Mouse (Mus musculus): Measurements from ENCODE around the gene Ctnna3. TPM values are rescaled to one million over a fixed set of nuclear protein-coding genes. Genes with fewer than 3 reads are reported as not detected.

Gene Ctnna3
- total RNA-seq, 1 experiment from 2014 or later = not detected

GRCm38 (mm10) chr10:63599417-63599816, 169.5 kb downstream of the Ctnna3 start:
- ATAC-seq (replicated peaks in 1 of 2; ENCODE audit: insufficient read depth in 1 of 2, low FRiP score in 2 of 2, low TSS enrichment in 1 of 2, low read depth in 1 of 2, poor library complexity in 2 of 2, severe bottlenecking in 2 of 2) = no peak

- ATAC-seq (replicated peaks in 1 of 2; ENCODE audit: insufficient read depth in 1 of 2, low FRiP score in 2 of 2, low TSS enrichment in 1 of 2, low read depth in 1 of 2, poor library complexity in 2 of 2, severe bottlenecking in 2 of 2) = no peak
Measured at GRCm38 (mm10) chr10:63601206-63601605, 171.3 kb downstream of the Ctnna3 start.

GRCm38 (mm10) chr10:63628546-63628945, 198.6 kb downstream of the Ctnna3 start:
- no peak for ATAC-seq (replicated peaks in 1 of 2; ENCODE audit: insufficient read depth in 1 of 2, low FRiP score in 2 of 2, low TSS enrichment in 1 of 2, low read depth in 1 of 2, poor library complexity in 2 of 2, severe bottlenecking in 2 of 2)

GRCm38 (mm10) chr10:63633915-63634314, 204.0 kb downstream of the Ctnna3 start:
- peak; percentile 54 to 88; a peak in 3 of 4 replicates for ATAC-seq (replicated peaks in 1 of 2; ENCODE audit: insufficient read depth in 1 of 2, low FRiP score in 2 of 2, low TSS enrichment in 1 of 2, low read depth in 1 of 2, poor library complexity in 2 of 2, severe bottlenecking in 2 of 2)

GRCm38 (mm10) chr10:63637987-63638386, 208.1 kb downstream of the Ctnna3 start:
- ATAC-seq (replicated peaks in 1 of 2; ENCODE audit: insufficient read depth in 1 of 2, low FRiP score in 2 of 2, low TSS enrichment in 1 of 2, low read depth in 1 of 2, poor library complexity in 2 of 2, severe bottlenecking in 2 of 2) = peak; percentile 38 to 78; a peak in 3 of 4 replicates

- no peak for ATAC-seq (replicated peaks in 1 of 2; ENCODE audit: insufficient read depth in 1 of 2, low FRiP score in 2 of 2, low TSS enrichment in 1 of 2, low read depth in 1 of 2, poor library complexity in 2 of 2, severe bottlenecking in 2 of 2)
Measured at GRCm38 (mm10) chr10:63647300-63647699, 217.4 kb downstream of the Ctnna3 start.

- peak in 1 of 2 experiments; percentile 56; a peak in 1 of 4 replicates for ATAC-seq (replicated peaks in 1 of 2; ENCODE audit: insufficient read depth in 1 of 2, low FRiP score in 2 of 2, low TSS enrichment in 1 of 2, low read depth in 1 of 2, poor library complexity in 2 of 2, severe bottlenecking in 2 of 2)
Measured at GRCm38 (mm10) chr10:63650307-63650706, 220.4 kb downstream of the Ctnna3 start.

- no peak for ATAC-seq (replicated peaks in 1 of 2; ENCODE audit: insufficient read depth in 1 of 2, low FRiP score in 2 of 2, low TSS enrichment in 1 of 2, low read depth in 1 of 2, poor library complexity in 2 of 2, severe bottlenecking in 2 of 2)
Measured at GRCm38 (mm10) chr10:63652887-63653286, 223.0 kb downstream of the Ctnna3 start.

- no peak for ATAC-seq (replicated peaks in 1 of 2; ENCODE audit: insufficient read depth in 1 of 2, low FRiP score in 2 of 2, low TSS enrichment in 1 of 2, low read depth in 1 of 2, poor library complexity in 2 of 2, severe bottlenecking in 2 of 2)
Measured at GRCm38 (mm10) chr10:63653571-63653970, 223.7 kb downstream of the Ctnna3 start.

GRCm38 (mm10) chr10:63654560-63654959, 224.7 kb downstream of the Ctnna3 start:
- ATAC-seq (replicated peaks in 1 of 2; ENCODE audit: insufficient read depth in 1 of 2, low FRiP score in 2 of 2, low TSS enrichment in 1 of 2, low read depth in 1 of 2, poor library complexity in 2 of 2, severe bottlenecking in 2 of 2) = peak; percentile 29 to 69; a peak in 3 of 4 replicates

GRCm38 (mm10) chr10:63676343-63676742, 246.4 kb downstream of the Ctnna3 start:
- no peak for ATAC-seq (replicated peaks in 1 of 2; ENCODE audit: insufficient read depth in 1 of 2, low FRiP score in 2 of 2, low TSS enrichment in 1 of 2, low read depth in 1 of 2, poor library complexity in 2 of 2, severe bottlenecking in 2 of 2)

GRCm38 (mm10) chr10:63689233-63689632, 259.3 kb downstream of the Ctnna3 start:
- ATAC-seq (replicated peaks in 1 of 2; ENCODE audit: insufficient read depth in 1 of 2, low FRiP score in 2 of 2, low TSS enrichment in 1 of 2, low read depth in 1 of 2, poor library complexity in 2 of 2, severe bottlenecking in 2 of 2) = no peak

- ATAC-seq (replicated peaks in 1 of 2; ENCODE audit: insufficient read depth in 1 of 2, low FRiP score in 2 of 2, low TSS enrichment in 1 of 2, low read depth in 1 of 2, poor library complexity in 2 of 2, severe bottlenecking in 2 of 2) = no peak
Measured at GRCm38 (mm10) chr10:63689651-63690050, 259.8 kb downstream of the Ctnna3 start.

GRCm38 (mm10) chr10:63692039-63692438, 262.1 kb downstream of the Ctnna3 start:
- peak; percentile 72 to 75; a peak in 3 of 4 replicates for ATAC-seq (replicated peaks in 1 of 2; ENCODE audit: insufficient read depth in 1 of 2, low FRiP score in 2 of 2, low TSS enrichment in 1 of 2, low read depth in 1 of 2, poor library complexity in 2 of 2, severe bottlenecking in 2 of 2)

GRCm38 (mm10) chr10:63710211-63710610, 280.3 kb downstream of the Ctnna3 start:
- no peak for ATAC-seq (replicated peaks in 1 of 2; ENCODE audit: insufficient read depth in 1 of 2, low FRiP score in 2 of 2, low TSS enrichment in 1 of 2, low read depth in 1 of 2, poor library complexity in 2 of 2, severe bottlenecking in 2 of 2)

- ATAC-seq (replicated peaks in 1 of 2; ENCODE audit: insufficient read depth in 1 of 2, low FRiP score in 2 of 2, low TSS enrichment in 1 of 2, low read depth in 1 of 2, poor library complexity in 2 of 2, severe bottlenecking in 2 of 2) = peak; percentile 84 to 90
Measured at GRCm38 (mm10) chr10:63712530-63712929, 282.6 kb downstream of the Ctnna3 start.

GRCm38 (mm10) chr10:63714151-63714550, 284.3 kb downstream of the Ctnna3 start:
- no peak for ATAC-seq (replicated peaks in 1 of 2; ENCODE audit: insufficient read depth in 1 of 2, low FRiP score in 2 of 2, low TSS enrichment in 1 of 2, low read depth in 1 of 2, poor library complexity in 2 of 2, severe bottlenecking in 2 of 2)

GRCm38 (mm10) chr10:63768871-63769270, 339.0 kb downstream of the Ctnna3 start:
- ATAC-seq (replicated peaks in 1 of 2; ENCODE audit: insufficient read depth in 1 of 2, low FRiP score in 2 of 2, low TSS enrichment in 1 of 2, low read depth in 1 of 2, poor library complexity in 2 of 2, severe bottlenecking in 2 of 2) = no peak

GRCm38 (mm10) chr10:63771656-63772055, 341.8 kb downstream of the Ctnna3 start:
- no peak for ATAC-seq (replicated peaks in 1 of 2; ENCODE audit: insufficient read depth in 1 of 2, low FRiP score in 2 of 2, low TSS enrichment in 1 of 2, low read depth in 1 of 2, poor library complexity in 2 of 2, severe bottlenecking in 2 of 2)
